Mouse (Mus musculus) Muller cell, postnatal 12 days (primary cell): ENCODE measurements around the gene Adora2b.
A peak's percentile ranks its signal among the peaks of the same experiment; 100 is the strongest.

Experiments
- DNase-seq: peaks from one replicate; pipeline ENCODE4 v3.0.0-alpha.2; 2015; ENCODE audit errors: inconsistent ontology term

Adora2b gene

DNA sequence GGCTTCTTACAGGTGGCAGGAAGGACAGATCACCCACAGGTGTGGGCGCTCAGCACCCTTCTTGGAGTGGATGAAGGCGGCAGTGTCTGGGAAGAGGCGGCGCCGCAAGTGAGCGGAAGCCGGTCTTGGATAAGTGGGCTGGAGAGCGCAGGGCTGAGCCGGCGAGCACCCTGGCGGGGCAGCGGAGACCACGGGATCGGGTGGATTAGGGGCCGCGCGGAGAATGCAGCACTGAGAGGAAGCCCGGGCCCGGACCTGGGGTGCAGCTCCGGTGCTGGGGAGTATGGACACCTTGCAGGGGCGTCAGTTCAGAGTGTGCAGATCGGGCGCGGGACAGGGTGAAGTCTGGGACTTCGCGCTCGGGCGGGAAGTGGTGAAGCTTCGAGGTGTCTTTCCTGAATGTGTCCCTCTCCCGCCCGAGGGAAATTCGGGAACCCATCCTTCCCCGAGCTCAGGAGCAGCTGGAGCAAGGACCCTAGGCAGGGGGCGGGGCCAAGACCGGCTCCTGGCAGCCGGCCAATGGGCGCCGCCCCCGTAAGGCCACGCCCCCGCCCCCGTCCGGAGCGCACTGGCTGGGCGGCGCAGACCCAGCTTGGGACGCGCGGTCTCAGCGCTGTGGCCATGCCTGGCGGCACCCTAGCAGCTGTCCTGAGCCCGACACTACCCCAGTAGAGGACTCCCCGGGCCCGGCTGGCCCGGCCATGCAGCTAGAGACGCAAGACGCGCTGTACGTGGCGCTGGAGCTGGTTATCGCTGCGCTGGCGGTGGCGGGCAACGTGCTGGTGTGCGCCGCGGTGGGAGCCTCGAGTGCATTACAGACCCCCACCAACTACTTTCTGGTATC lies at the start of gene Adora2b:
Gene Adora2b (plus strand): TSS at position 584 of the 844 bp plus-strand sequence.
- DNase-seq: peak; percentile 75

DNA sequence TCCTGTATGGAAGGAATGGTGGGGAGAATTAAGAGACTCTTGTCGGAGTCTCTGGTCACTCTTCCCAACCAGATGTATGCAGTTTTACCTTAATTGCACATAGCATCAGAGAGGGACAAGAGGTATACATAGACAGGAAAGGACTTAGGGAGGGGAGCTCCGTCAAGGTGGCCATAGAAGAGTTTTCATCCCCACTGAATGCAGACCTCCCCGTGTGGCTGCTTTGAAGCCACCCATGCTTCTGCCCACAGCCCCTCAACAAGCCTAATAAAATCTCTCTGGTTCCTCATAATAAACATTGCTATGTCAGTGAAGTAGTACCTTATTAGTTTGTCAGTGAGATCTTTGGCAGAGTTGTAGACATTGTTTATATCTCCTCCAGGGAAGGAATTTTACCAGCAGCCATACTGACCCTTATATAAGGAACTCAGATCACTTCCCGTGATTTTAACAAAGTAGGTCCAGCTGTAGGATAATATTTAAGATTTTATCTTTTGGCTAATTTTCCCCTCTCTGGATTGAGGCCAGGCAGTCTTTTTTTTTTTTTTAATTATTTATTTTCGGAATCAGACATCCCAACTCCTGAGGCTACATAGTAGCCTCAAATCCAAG lies 47.8 kb upstream of the Adora2b start:
- DNase-seq: no peak

DNA sequence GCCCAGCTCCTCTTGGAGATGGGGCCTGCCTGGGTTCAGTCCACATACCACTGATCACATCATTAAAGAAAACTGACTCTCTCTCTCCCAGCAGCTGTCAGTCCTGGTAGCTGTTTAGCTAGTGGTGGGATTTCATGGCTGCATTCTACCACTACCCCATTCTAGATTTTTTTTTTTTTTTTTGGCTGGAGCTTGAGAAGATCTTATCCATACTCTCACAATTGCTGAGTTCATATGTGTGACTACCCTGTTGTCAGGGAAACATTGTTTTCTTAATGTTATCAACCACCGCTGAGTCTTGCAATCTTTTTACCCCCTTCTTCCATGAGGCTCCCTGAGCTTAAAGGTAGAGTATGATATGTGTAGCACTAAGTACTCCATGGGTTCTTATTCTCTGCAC lies 46.1 kb upstream of the Adora2b start:
- DNase-seq: no peak

DNA sequence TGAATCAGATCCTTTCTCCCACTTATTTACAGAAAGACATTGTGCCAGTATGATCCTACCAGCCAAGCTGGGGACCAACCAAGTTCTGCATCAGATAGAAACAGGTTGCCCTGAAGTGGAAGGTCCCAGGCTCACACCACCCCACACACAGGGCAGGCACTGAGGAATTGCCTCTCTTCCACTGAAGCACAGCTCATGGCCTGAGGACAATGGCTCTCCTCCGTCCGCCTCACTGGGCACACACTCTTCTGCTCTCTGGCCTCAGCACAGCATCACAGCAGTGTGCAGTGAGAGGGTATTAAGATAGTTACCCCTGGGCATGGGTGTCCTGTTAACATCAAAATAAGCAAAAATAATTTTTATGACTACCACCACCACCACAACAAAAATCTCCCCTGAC lies 39.7 kb upstream of the Adora2b start:
- peak; percentile 57 for DNase-seq

DNA sequence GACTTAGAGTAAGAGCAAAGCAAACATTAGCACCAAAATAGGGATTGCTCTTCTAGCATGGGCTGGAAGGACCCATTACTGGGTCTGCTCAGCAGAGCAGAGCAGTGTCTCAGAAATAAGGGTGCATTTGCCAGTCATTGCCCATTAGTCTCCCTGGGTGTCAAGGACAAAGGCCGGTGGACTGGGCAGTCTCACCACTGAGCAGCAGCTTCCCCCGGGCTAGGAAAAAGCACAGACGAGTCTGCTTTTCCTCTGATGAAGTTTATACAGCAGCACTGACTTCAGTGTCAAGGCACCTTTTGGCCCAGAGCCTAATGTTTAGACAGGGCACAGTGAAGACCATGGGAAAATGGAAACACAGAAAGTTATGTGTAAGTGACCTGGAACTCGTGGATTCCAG lies 38.9 kb upstream of the Adora2b start:
- no peak for DNase-seq

DNA sequence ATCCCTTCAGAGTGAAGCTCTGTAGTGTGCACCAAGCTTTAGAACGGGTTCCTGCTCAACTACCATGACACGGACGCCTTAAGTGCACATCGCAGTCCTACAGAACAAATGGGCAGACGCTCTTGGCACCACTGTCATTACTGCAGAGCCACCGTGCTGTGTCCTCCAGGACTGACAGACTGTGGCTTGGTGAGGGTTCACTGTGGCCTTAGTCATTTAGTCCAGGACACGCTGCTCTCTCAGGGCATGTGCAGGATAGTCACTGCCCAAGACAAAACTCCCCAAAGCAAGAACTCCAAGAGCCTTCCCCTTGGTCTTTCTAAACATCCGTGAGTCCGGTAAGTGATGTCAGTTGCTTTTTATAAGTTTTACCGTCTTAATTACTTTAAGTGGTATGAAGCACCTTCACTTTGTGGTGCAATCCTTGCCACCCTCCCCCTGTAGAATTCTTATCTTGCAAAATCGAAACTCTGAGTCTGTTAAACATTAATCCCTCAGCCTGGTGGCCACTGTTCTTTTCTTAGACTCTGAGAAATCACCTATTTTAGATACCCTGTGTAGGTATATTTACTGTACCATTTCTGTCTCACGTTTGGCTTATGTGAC lies 35.3 kb upstream of the Adora2b start:
- DNase-seq: no peak

DNA sequence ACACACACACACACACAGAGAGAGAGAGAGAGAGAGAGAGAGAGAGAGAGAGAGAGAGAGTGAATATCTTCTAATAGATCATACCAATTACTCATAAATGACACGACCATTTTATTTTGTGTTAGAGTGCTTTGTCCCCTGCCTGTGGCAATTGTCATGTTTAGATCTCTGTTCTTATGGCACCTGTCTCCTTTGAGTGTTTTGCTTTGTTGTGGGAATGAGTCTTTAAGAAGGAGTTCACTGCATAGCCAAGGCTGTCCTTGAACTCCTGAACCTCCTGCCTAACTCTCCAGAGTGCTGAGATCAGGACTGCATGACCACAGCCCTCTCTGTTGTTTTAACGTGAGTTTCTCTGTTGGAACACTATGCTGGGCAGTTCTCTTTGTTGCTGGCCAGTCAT lies 33.7 kb upstream of the Adora2b start:
- DNase-seq: no peak

DNA sequence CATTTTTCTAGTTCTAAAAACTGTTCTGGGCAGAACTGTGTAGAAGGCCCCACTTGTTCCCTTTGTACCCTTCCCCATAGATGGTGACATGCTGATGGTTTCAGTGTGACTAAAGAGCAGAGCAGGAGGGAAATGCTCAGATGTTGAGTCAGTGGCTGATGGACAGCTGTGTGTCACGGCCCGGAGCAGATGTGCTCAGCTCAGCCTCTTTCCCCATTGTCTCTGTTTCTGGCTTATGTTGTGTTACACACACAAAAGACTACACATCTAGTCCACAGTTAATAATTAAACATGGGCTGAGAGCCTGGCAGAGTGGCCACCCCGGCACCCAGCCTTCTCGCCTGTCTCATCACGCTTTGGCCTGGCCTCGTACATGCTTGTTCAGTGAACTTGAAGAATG lies 31.0 kb upstream of the Adora2b start:
- DNase-seq: peak; percentile 72

DNA sequence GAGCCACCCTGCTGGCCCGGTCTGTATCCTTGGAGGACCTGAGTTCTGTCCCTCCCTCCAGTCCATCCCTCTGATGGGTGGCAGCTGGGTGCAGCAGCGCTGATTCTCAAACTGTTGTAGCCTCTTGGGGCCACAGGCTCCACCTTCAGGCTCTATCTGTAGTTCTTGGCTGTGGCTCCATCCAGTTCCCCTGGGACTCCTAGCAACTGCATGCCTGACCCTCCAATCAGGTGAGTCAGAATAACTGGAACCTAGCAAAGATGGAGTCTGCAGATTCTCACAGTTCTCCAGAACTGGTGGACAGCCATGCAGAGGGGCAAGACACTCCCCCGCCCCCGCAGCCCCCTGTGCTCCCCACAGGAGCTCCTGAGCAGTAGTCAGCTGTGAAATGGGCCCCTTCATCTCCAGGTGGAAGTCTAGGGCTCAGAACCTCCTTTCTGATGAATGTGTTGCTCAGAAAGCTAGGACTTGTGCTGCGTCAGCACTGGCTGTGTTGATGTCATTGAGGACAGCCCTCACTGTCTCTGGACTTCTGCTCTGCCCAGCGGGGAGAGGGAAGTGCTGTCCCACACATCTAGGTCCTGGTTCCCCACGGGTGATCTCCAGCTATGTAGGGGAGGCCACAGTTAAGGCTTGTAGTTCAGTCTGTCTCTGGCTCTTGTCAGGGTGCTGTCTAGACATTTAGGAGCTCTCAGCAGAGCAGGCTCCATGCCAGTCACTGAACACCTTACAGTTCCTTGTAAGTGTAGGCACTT lies 27.9 kb upstream of the Adora2b start:
- DNase-seq: peak; percentile 50

DNA sequence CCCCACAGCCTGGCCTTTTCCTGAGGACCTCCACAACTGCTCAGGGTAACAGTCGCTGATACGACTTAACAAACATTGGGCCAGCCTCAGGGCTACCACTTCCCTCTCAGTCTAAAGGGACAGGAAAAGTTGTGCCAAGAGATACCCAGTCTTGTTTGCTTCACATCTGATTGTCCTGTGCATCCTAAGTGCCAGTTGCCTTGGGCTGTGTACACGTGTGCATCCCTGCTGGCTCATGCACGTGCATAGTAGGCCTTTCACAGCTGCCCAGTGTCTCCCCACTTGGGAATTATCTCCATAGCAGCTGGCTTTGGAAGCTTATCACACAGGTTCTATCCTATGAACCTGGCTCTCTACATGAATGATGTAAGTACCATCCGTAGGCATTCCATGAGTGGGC lies 25.4 kb upstream of the Adora2b start:
- no peak for DNase-seq

DNA sequence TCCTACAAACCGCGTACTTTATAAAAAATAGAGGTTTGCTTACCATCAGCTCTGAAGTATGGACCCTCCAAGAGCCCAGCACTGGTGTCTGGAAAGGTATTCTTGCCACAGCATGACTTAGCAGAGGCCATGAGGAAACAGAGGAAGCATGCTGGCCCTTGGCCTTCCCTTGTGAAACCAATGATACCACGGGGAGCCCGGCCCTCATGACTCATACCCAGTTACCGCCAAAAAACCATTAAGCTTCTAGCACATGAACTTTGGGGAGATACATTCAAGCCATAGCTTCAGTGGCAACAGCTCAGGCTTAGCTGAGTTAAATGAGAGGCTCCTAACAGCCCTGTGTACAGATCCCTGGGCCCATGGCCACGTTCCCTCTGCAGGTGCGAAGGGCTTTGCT lies 24.8 kb upstream of the Adora2b start:
- DNase-seq: peak; percentile 66

DNA sequence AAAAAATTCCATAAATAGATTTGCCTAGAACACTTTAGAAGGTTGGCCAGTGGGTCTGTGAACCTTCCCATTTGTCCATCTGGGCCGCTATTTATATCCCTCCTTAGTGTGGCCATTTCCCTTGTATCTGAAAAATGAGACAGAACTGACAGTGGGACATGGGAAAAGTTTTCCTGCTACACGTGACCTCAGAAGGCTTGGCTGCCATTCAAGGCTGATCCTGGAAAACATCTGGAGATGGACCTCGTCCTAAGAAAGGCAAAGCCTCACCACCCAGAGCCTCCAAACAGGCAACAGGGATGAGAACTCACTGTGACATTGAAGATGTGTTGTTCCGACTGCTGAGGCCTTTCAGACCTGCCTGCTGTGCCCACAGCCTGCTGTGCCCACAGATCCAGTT lies 24.0 kb upstream of the Adora2b start:
- no peak for DNase-seq

DNA sequence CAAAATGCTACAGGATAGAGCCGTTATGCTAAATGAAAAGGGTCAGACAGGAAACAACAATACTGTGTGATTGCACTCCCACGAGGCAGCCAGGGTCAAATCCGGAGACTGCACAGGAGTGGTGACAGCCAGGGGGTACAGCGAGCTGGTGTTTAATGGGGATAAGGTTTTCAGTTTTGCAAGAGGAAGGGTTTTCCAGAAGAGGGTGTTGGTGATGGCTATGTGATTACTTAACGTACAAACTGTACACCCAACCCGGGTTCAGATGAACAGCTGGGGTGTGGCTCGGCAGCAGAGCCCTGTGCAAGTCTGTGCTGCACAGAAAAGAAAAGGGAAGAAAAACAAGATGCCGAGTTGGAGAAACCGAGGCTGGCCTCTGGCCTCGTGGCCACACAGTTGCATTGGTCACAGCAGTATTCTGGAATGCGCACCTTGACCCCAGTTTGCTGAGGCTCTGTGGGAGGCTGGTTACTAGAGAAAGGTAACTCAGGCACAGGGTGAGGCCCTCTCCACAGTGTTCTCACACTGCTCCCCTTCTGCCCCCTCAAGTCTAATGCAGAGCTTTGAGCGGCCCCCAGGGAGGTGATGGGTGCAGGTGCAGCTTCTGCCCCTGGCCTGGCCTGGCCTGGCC lies 8.0 kb upstream of the Adora2b start:
- DNase-seq: no peak

DNA sequence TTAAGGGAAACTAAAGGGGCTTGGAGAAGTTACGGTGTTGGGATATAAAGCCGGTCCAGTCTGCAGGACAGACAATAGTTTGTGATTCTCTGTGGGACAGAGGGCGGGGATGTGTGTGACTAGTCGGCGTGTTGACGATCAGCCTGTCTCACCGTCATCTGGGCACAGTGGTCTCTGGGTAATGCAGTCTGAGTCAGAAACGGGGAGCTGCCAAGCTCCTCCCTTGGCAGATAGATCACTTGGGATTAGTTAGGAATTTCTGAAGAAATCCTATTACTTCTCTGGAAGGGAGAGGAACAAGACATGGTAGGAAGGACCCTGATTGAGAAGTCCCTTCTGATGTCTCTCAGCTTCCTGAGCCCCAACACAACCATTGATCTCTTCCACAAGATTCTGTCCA lies 4.9 kb upstream of the Adora2b start:
- no peak for DNase-seq

DNA sequence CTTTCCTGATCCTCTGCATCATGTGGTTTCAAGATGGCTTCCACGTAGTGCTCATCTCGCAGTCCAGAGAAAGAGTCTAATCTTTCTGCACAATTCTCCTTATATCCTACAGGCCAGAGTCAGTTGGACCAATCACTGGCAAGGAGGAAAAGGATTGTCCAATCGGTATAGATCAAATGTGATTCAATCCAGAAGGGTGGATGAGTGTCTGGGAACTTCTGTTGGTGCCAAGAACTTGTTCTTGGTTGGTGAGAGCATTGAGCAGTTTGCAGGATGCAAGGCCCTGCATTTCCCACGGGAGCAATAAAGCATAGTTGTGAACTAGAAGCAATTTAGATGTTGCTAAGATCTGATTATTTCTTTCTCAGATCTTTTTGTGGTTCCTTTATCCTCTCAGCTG lies 4.3 kb upstream of the Adora2b start:
- DNase-seq: no peak

DNA sequence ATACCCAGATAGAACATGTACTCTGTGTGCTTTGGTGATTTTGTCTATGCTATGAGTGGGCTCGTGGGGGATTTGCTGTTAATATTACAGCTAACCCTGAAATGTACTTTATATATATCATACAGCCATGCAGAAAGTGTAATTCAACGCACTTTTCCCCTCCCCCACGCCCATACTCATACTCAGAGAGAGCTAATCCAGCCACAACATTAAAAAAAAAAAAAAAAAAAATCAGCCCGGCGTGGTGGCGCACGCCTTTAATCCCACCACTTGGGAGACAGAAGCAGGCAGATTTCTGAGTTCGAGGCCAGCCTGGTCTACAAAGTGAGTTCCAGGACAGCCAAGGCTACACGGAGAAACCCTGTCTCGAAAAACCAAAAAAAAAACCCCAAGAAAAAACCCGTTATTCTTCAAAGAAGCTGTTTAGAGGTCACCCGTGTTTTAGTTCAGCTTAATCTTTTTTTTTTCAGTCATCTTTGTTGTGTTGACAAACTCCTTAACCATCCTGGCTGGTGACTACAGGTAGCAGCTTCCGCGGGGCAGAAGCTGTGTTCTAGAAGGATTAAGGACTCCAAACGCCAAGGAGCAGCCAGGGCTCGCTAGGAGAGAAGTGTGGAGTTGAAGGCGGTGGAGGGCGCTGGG lies 904 bp upstream of the Adora2b start:
- DNase-seq: no peak

DNA sequence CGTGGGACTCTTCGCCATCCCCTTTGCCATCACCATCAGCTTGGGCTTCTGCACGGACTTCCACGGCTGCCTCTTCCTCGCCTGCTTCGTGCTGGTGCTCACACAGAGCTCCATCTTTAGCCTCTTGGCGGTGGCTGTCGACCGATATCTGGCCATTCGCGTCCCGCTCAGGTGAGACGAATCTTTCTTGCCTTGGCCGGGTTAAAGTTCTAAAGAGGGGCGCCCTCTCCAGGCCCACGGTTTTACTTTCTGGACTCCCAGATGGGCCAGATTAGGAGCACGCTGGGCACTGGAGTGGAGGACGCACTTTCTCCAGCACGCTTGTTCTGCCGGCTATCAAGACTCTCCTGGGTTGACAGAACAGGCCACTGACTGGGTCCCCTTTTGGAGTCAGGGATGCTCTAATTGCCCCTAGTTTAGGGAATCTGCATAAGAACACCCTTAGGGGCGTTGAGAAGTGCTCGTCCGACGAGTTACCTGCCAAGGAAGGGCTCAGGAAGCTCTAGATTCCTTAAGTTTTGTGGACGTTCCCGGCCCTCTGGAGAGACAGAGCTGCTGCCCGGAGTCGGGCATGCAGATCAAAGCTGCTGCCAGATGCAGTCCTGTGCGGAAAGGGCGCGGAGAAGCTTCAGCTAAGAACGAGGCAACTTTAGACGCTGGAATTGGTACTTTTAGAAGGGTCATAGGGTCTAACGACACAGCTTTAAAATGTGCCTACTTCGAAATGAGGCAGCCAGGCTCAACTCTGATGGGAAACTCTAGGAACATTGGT lies 668 bp downstream of the Adora2b start:
- peak; percentile 44 for DNase-seq

DNA sequence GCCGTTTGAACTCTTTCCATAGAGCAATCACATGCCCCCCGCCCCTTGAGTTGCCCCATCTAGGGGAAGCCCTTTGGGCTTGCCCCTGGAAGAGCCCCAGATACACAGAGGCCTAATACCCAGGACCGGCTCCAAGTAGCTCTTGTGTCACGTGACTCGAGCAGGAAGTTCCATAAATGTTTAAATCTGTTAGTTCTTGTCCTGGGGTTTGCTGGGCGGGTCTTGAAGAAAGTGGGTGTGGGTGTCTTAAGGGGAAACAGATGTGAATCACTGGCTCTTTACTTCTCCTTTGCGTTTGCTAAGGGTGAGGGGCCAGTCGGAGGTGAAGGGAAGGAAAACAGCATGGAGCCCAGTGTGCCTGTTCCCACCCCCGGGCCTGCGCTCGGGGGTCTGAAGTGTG lies 2.3 kb downstream of the Adora2b start:
- DNase-seq: no peak

DNA sequence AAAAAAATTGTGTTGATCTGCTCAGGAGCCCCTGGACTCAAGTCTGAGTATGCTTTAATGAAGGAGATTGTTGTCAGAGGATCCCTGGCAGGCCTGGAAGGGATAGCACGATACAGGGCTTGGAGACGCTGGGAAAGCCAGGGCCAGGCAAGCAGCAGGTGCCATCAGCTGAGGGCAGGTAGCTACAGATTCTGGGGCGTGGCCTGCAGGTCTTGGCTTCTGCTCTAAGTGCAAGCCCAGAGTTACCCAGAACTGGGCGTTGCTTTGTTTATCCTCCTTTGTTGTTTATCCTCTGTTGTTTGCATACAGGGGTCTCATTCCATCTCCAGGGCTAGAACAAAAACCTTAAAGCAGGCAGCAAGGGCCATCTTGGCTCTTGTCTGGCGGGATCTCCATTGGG lies 4.6 kb downstream of the Adora2b start:
- DNase-seq: no peak

DNA sequence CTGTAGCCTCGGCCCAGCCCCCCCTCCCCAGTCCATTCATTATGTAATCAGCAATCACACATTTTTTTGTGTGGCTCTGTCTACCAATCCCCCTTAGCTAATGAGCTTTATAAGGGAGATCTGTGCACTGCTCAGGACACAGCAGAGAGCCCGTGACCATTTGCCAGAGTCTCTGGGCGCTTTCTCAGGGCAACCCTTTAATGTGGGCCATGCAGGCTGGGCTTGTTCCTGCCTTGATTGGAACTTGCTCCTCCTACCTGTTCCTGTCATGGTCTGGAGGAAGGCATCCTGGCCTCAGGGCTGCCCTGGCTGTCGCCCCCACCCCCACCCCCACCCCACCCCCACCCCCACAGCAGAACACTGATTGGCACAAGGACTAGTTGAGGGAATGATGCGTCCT lies 10.4 kb downstream of the Adora2b start:
- DNase-seq: peak; percentile 47

DNA sequence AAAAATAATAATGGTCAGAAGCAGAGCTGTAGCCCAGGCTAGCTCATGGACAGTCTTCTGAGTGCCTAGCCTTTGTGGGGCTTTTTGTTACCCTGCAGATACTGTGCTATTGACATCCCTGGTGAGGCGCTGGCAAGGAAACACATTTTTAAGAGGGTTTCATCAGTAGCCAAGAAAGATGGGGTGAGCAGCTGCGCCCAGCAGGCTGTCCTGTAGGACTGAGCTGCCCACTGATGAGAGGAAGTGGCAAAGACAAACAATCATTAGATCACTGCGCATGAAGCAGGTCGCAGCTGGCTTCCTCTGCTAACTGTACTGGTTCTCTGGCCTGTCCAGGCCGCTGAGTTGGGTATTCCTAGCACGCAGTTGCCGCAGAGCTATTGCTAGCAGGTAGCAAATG lies 14.8 kb downstream of the Adora2b start:
- peak; percentile 55 for DNase-seq
